Comparison of ENCODE assay signal across 12 mouse cellular contexts in the genomic region with DNA sequence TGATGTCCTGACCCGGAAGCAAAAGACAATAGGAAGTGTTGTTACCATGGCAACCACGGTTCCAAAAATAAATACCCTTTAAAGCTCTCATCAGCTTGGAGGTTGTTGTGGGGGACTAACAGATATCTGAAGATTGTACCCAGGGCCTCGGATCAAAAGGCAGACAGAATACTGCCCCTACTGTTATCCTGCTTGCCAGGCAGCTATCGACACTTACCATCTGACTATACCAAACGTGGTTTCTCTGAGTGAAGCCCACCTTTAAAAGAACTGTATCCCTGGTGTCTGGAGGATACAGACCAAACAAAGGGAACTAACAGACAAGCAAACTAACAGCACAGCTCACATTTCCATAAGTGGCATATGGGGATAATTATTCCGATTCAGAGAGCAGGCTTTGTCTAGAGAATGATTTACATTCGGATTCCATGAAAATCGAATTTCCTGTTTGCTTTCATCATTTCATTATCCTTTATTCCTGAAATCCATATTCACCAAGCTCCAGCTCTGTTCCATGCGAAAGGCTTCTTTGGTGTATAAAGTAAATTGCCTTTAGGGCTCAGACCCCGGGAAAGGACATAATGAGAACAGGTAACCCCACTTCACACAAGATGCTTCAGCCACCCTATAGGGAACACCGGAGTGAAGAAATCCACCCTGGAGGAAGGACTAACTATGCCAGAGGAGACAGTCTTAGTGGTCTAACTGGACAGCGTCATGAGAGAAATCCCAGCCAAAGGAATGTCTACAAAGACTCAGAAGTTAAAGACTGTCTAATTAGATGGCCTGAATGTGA.
DNase-seq lines count a peak whose midpoint lies in the region; ATAC-seq lines count a peak whose summit lies in the region.
"Had no signal": no experiment of that assay in that cellular context is flagged by ENCODE, and none has a peak within 500 bp of the region (broad histone marks: within the 10 kb centered on the region; RNA-seq: fewer than 3 reads in every experiment).

No protein-coding gene starts in this region.

- H3K9ac ChIP-seq in neural tube, embryonic 13.5 days = no peak overlapping the region
- H3K9ac ChIP-seq in embryonic facial prominence, embryonic 15.5 days = no peak overlapping the region
- H3K9ac ChIP-seq: liver, embryonic 13.5 days had no signal

- DNase-seq in neural tube, embryonic 10.5 days (ENCODE audit: extremely low spot score, low spot score) = no peak
- peak; percentile 53 for DNase-seq in retina, postnatal 1 day
- no peak for DNase-seq in right cerebral cortex, postnatal 4 days
- DNase-seq in layer of hippocampus, adult 9-11 months = no peak
- DNase-seq: gastrocnemius, postnatal 36 days; kidney, postnatal 4 days; liver, embryonic 13.5 days had no signal

- H3K36me3 ChIP-seq in neural tube, embryonic 13.5 days = no peaks in the 10 kb centered on the region
- no peaks in the 10 kb centered on the region for H3K36me3 ChIP-seq in embryonic facial prominence, embryonic 15.5 days
- H3K36me3 ChIP-seq: liver, embryonic 13.5 days had no signal

- WGBS in neural tube, embryonic 13.5 days = 47% methylated on average over 12 of the region's 12 CpGs
- 31% methylated on average over 12 of the region's 12 CpGs for WGBS in embryonic facial prominence, embryonic 15.5 days

- no peak overlapping the region for H3K4me2 ChIP-seq in neural tube, embryonic 13.5 days
- H3K4me2 ChIP-seq in embryonic facial prominence, embryonic 15.5 days (replicated peaks) = no peak overlapping the region
- H3K4me2 ChIP-seq: liver, embryonic 13.5 days had no signal

- H3K9me3 ChIP-seq in neural tube, embryonic 13.5 days = no peaks in the 10 kb centered on the region
- no peaks in the 10 kb centered on the region for H3K9me3 ChIP-seq in embryonic facial prominence, embryonic 15.5 days (replicated peaks)
- H3K9me3 ChIP-seq: liver, embryonic 13.5 days had no signal

- H3K27ac ChIP-seq in neural tube, embryonic 13.5 days (replicated peaks) = 0 out of 2 replicates have a peak overlapping the region, but pooled peaks have one; percentile 18
- no peak overlapping the region for H3K27ac ChIP-seq in embryonic facial prominence, embryonic 15.5 days (replicated peaks)
- H3K27ac ChIP-seq: liver, embryonic 13.5 days; stomach, postnatal 0 days had no signal

- H3K4me1 ChIP-seq in neural tube, embryonic 13.5 days (replicated peaks) = peaks cover 9% of the 10 kb centered on the region; the same call in 1 of the 2 replicates
- peaks cover 10% of the 10 kb centered on the region for H3K4me1 ChIP-seq in embryonic facial prominence, embryonic 15.5 days
- H3K4me1 ChIP-seq: liver, embryonic 13.5 days had no signal

- H3K4me3 ChIP-seq in neural tube, embryonic 13.5 days = no peak overlapping the region
- H3K4me3 ChIP-seq in embryonic facial prominence, embryonic 15.5 days (replicated peaks) = no peak overlapping the region
- H3K4me3 ChIP-seq: liver, embryonic 13.5 days had no signal

- ATAC-seq in neural tube, embryonic 13.5 days (ENCODE audit: low read depth) = 0 out of 2 replicates have a peak, but pooled peaks have one; percentile 36
- 0 out of 2 replicates have a peak, but pooled peaks have one; percentile 43 for ATAC-seq in embryonic facial prominence, embryonic 15.5 days (ENCODE audit: insufficient number of reproducible peaks, low FRiP score, low TSS enrichment, low read depth)
- ATAC-seq in megakaryocyte-erythroid progenitor cell, adult 5-6 weeks (replicated peaks; ENCODE audit: low FRiP score, low TSS enrichment, poor library complexity, severe bottlenecking) = peak; percentile 47; the same call in 1 of the 2 replicates
- ATAC-seq in megakaryocyte progenitor cell, adult 5-6 weeks (replicated peaks; ENCODE audit: poor library complexity) = no peak

- H3K27me3 ChIP-seq in neural tube, embryonic 13.5 days = no peaks in the 10 kb centered on the region
- no peaks in the 10 kb centered on the region for H3K27me3 ChIP-seq in embryonic facial prominence, embryonic 15.5 days
- H3K27me3 ChIP-seq: liver, embryonic 13.5 days had no signal
